Mouse (Mus musculus) ES-E14 (cell line): Measurements from ENCODE around the gene Kpna7.
A peak's percentile ranks its signal among the peaks of the same experiment; 100 is the strongest.

Source experiments
- CHD2 ChIP-seq: IDR thresholded peaks from 2 replicates; pipeline ENCODE4 v1.6.1; 2014; ENCODE audit warnings: mild to moderate bottlenecking, low read depth, low read length, inconsistent platforms
- MAFK ChIP-seq: IDR thresholded peaks from 2 replicates; pipeline ENCODE4 v1.6.1; 2014; ENCODE audit warnings: mild to moderate bottlenecking, low read depth, low read length, inconsistent platforms; ENCODE audit not compliant: insufficient read depth
- ZC3H11A ChIP-seq: IDR thresholded peaks from 2 replicates; pipeline ENCODE4 v1.6.1; 2012; ENCODE audit warnings: low read depth, mild to moderate bottlenecking, inconsistent platforms, low read length, borderline replicate concordance
- ZNF384 ChIP-seq: IDR thresholded peaks from 2 replicates; pipeline ENCODE4 v1.6.1; 2012; ENCODE audit warnings: low read depth, low read length, inconsistent platforms

- TF ChIP-seq MAFK (peak; percentile 56; the same call in 1 of the 2 replicates), CHD2 (no peak), ZNF384 (no peak), ZC3H11A (no peak)
Observed at GRCm38 (mm10) chr5:145096195-145096594, 12.4 kb upstream of the Kpna7 start.
